Mouse (Mus musculus) lung, postnatal 10 days (tissue): ENCODE results near the gene Cbarp.

Experiments used
- DNase-seq: peaks from one replicate; pipeline ENCODE4 v3.0.0; 2021

The Cbarp gene

GRCm38 (mm10) chr10:80120146-80120545 is 20.5 kb downstream of the Cbarp start:
- no peak for DNase-seq

- DNase-seq, result no peak
These were observed 22.1 kb downstream of the Cbarp start for GRCm38 (mm10) chr10:80118552-80118951.

- DNase-seq, result no peak
These were observed 22.9 kb downstream of the Cbarp start for GRCm38 (mm10) chr10:80117736-80118135.

GRCm38 (mm10) chr10:80116927-80117691 is 23.5 kb downstream of the Cbarp start:
- DNase-seq, result peak; percentile 68

GRCm38 (mm10) chr10:80116563-80116926 is 24.1 kb downstream of the Cbarp start:
- peak; percentile 32 for DNase-seq

GRCm38 (mm10) chr10:80115944-80116335 is 24.7 kb downstream of the Cbarp start:
- no peak for DNase-seq

- DNase-seq, result peak; percentile 100
These were observed 25.2 kb downstream of the Cbarp start, which contains the start of gene Stk11 for GRCm38 (mm10) chr10:80115290-80115943. Stk11 (plus strand) TSS chr10:80115803.

GRCm38 (mm10) chr10:80114341-80115284 is 26.0 kb downstream of the Cbarp start:
- peak; percentile 96 for DNase-seq

- no peak for DNase-seq
These were observed 33.0 kb downstream of the Cbarp start for GRCm38 (mm10) chr10:80107678-80108077.

- DNase-seq, result no peak
These were observed 34.7 kb downstream of the Cbarp start for GRCm38 (mm10) chr10:80105926-80106325.

GRCm38 (mm10) chr10:80105460-80105859 is 35.2 kb downstream of the Cbarp start, which contains the start of gene Sbno2:
Sbno2 (minus strand) TSS chr10:80105571.
- peak; percentile 25 for DNase-seq

- no peak for DNase-seq
These were observed 36.5 kb downstream of the Cbarp start for GRCm38 (mm10) chr10:80104181-80104580.

GRCm38 (mm10) chr10:80103032-80103431 is 37.6 kb downstream of the Cbarp start:
- no peak for DNase-seq

- DNase-seq, result peak; percentile 93
These were observed 38.3 kb downstream of the Cbarp start for GRCm38 (mm10) chr10:80102216-80102915.

GRCm38 (mm10) chr10:80100982-80101381 is 39.7 kb downstream of the Cbarp start:
- peak; percentile 62 for DNase-seq

- DNase-seq, result no peak
These were observed 42.0 kb downstream of the Cbarp start for GRCm38 (mm10) chr10:80098630-80099029.

- no peak for DNase-seq
These were observed 43.4 kb downstream of the Cbarp start for GRCm38 (mm10) chr10:80097275-80097674.

GRCm38 (mm10) chr10:80095547-80095946 is 45.1 kb downstream of the Cbarp start:
- DNase-seq, result peak; percentile 60

GRCm38 (mm10) chr10:80094684-80095083 is 46.0 kb downstream of the Cbarp start:
- no peak for DNase-seq

GRCm38 (mm10) chr10:80094085-80094484 is 46.5 kb downstream of the Cbarp start:
- no peak for DNase-seq

- no peak for DNase-seq
These were observed 47.9 kb downstream of the Cbarp start for GRCm38 (mm10) chr10:80092690-80093089.

GRCm38 (mm10) chr10:80091527-80091926 is 49.1 kb downstream of the Cbarp start:
- DNase-seq, result no peak
